Comparison of ENCODE assay signal across 8 mouse cellular contexts in genomic region chr9:32519101-32520051, GRCm38 (mm10). TPM values are rescaled to one million over a fixed set of nuclear protein-coding genes. Genes with fewer than 3 reads are reported as not detected.
A peak's percentile ranks its signal among the peaks of the same experiment; 100 is the strongest.
DNase-seq lines count a peak whose midpoint lies in the region; ATAC-seq and TF ChIP-seq lines count a peak whose summit lies in the region.

No protein-coding gene starts in this region.

- H3K4me1 ChIP-seq in embryonic facial prominence, embryonic 10.5 days: peaks cover 71% of the 10 kb centered on the region
- no peaks in the 10 kb centered on the region; the same call in 1 of the 2 replicates for H3K4me1 ChIP-seq in intestine, postnatal 0 days (replicated peaks; ENCODE audit: control insufficient read depth, insufficient read depth, low read length)

- no peaks in the 10 kb centered on the region for H3K9me3 ChIP-seq in embryonic facial prominence, embryonic 10.5 days
- H3K9me3 ChIP-seq in intestine, postnatal 0 days (ENCODE audit: control insufficient read depth): no peaks in the 10 kb centered on the region

- no peak overlapping the region for H3K9ac ChIP-seq in intestine, postnatal 0 days (ENCODE audit: low read depth, low read length)

- peaks cover 19% of the 10 kb centered on the region for H3K36me3 ChIP-seq in embryonic facial prominence, embryonic 10.5 days (replicated peaks)
- no peaks in the 10 kb centered on the region for H3K36me3 ChIP-seq in intestine, postnatal 0 days (ENCODE audit: control insufficient read depth, insufficient read depth)

- peak; percentile 15 for TF ChIP-seq CTCF in layer of hippocampus, adult 2 months (conservative IDR thresholded peaks at IDR 0.05)
- TF ChIP-seq CTCF in intestine, postnatal 0 days (IDR thresholded peaks at IDR 0.05; ENCODE audit: low read depth): no peak

- ATAC-seq in intestine, postnatal 0 days: no peak

- H3K4me3 ChIP-seq in layer of hippocampus, adult 2 months: no peak overlapping the region
- H3K4me3 ChIP-seq in embryonic facial prominence, embryonic 10.5 days: peak overlapping the region; percentile 23; the same call in 1 of the 2 replicates
- no peak overlapping the region for H3K4me3 ChIP-seq in intestine, postnatal 0 days (ENCODE audit: low read depth, low read length)

- WGBS in embryonic facial prominence, embryonic 10.5 days: 54% methylated on average over 22 of the region's 22 CpGs
- 53% methylated on average over 22 of the region's 22 CpGs for WGBS in intestine, postnatal 0 days

- H3K4me2 ChIP-seq in intestine, postnatal 0 days (replicated peaks; ENCODE audit: low read depth): peak overlapping the region; percentile 27; the same call in 1 of the 2 replicates

- DNase-seq in layer of hippocampus, adult 2 months (ENCODE audit: low spot score in 2 of 2): no peak
- no peak for DNase-seq in layer of hippocampus, adult 9-10 months (ENCODE audit: low spot score)
- peak; percentile 60 for DNase-seq in embryonic facial prominence, embryonic 10.5 days (ENCODE audit: low spot score)
- peak; percentile 37 to 58 for DNase-seq in lung, postnatal 4 days
- DNase-seq in ovary, postnatal 36 days (ENCODE audit: low spot score): no peak
- DNase-seq in MN1 (ENCODE audit: low spot score): no peak
- DNase-seq in urinary bladder, postnatal 25 days (ENCODE audit: low spot score): no peak

- no peaks in the 10 kb centered on the region for H3K27me3 ChIP-seq in embryonic facial prominence, embryonic 10.5 days (replicated peaks; ENCODE audit: low read depth, poor library complexity, severe bottlenecking)
- no peaks in the 10 kb centered on the region for H3K27me3 ChIP-seq in intestine, postnatal 0 days (replicated peaks; ENCODE audit: control insufficient read depth, insufficient read depth, low read length)

- peak overlapping the region; percentile 12; the same call in 1 of the 2 replicates for H3K27ac ChIP-seq in layer of hippocampus, adult 2 months
- H3K27ac ChIP-seq in embryonic facial prominence, embryonic 10.5 days (replicated peaks): peak overlapping the region; percentile 57
- H3K27ac ChIP-seq in intestine, postnatal 0 days (ENCODE audit: low read depth, low read length): no peak overlapping the region

RNA-seq across cellular contexts. Expression of gene Fli1, which starts 23.3 kb away (rescaled TPM):
- total RNA-seq in layer of hippocampus, adult 2 months (2021): 1 to 10 TPM; 4.0 to 4.3 TPM
- polyA plus RNA-seq in embryonic facial prominence, embryonic 10.5 days (2016; fragmentation: Nextera tagmentation; extraction: Ambion mirVana): 54.8 and 56.7 TPM in 2 replicates
- polyA plus RNA-seq in intestine, postnatal 0 days (2015; fragmentation: Nextera tagmentation; extraction: Ambion mirVana): 6.0 and 6.1 TPM in 2 replicates

Comparison
In these comparisons a context has a peak if more than half of its experiments do, and no peak if none do; other contexts are left out.
1. DNase-seq: peak in embryonic facial prominence, embryonic 10.5 days (single experiment) and lung, postnatal 4 days (2 of 2); none in layer of hippocampus, adult 2 months (0 of 2), layer of hippocampus, adult 9-10 months (single experiment), ovary, postnatal 36 days (single experiment), MN1 (single experiment) and urinary bladder, postnatal 25 days (single experiment).